Mouse (Mus musculus) MEL (cell line): ENCODE results near the gene Adgrg5. TPM values are rescaled to one million over a fixed set of nuclear protein-coding genes. Genes with fewer than 3 reads are reported as not detected.

Experiments used
- DNase-seq: peaks from one replicate; pipeline ENCODE4 v3.0.0; 2011; ENCODE audit warnings: low read depth, low spot score
- H3K27ac ChIP-seq: 2 replicates; pipeline ENCODE4 v1.5.1; 2012; ENCODE audit warnings: low read depth, mild to moderate bottlenecking, control low read depth, low read length, moderate library complexity; ENCODE audit not compliant: control insufficient read depth
- H3K27me3 ChIP-seq, 2 experiments: fragments of 150-350 bp in 1 of 2; sonication (generic) in 1 of 2; 2 replicates each; pipeline ENCODE4 v1.6.1; 2012; ENCODE audit warnings: low read length in 2 of 2, mild to moderate bottlenecking in 2 of 2, improper control_type of control experiment in 1 of 2, moderate library complexity in 1 of 2; ENCODE audit not compliant: insufficient read depth in 2 of 2, control insufficient read depth in 1 of 2
- H3K36me3 ChIP-seq, 2 experiments: 2 replicates each; pipeline ENCODE4 v1.6.1; 2012 to 2014; ENCODE audit warnings: low read length in 2 of 2, improper control_type of control experiment in 1 of 2, inconsistent platforms in 1 of 2, mild to moderate bottlenecking in 1 of 2; ENCODE audit not compliant: insufficient read depth in 2 of 2, control insufficient read depth in 1 of 2
- H3K4me1 ChIP-seq, 2 experiments: fragments of 150-350 bp in 1 of 2; sonication (generic) in 1 of 2; 2 replicates each; pipeline ENCODE4 v1.6.1; 2012; ENCODE audit warnings: low read length in 2 of 2, improper control_type of control experiment in 1 of 2, mild to moderate bottlenecking in 1 of 2; ENCODE audit not compliant: insufficient read depth in 2 of 2, control insufficient read depth in 1 of 2
- H3K4me3 ChIP-seq, 2 experiments: fragments of 150-350 bp in 1 of 2; sonication (generic) in 1 of 2; 2 replicates each; pipeline ENCODE4 v1.5.1; 2012; ENCODE audit warnings: low read depth in 2 of 2, low read length in 2 of 2, mild to moderate bottlenecking in 2 of 2, moderate library complexity in 2 of 2, control low read depth in 1 of 2, improper control_type of control experiment in 1 of 2; ENCODE audit not compliant: control insufficient read depth in 1 of 2, insufficient read depth in 1 of 2
- H3K79me2 ChIP-seq: 2 replicates; pipeline ENCODE4 v1.6.1; 2012; ENCODE audit warnings: mild to moderate bottlenecking, low read length, moderate library complexity; ENCODE audit not compliant: control insufficient read depth, poor library complexity, insufficient read depth
- H3K9ac ChIP-seq: 2 replicates; pipeline ENCODE4 v1.6.1; 2012; ENCODE audit warnings: low read depth, mild to moderate bottlenecking, control low read depth, low read length, moderate library complexity; ENCODE audit not compliant: control insufficient read depth, poor library complexity, severe bottlenecking
- H3K9me3 ChIP-seq: fragments of 150-350 bp; sonication (generic); replicated peaks from 2 replicates; pipeline ENCODE4 v1.6.1; 2012; ENCODE audit warnings: mild to moderate bottlenecking, low read length, improper control_type of control experiment, moderate library complexity; ENCODE audit not compliant: insufficient read depth
- ELF1 ChIP-seq: IDR thresholded peaks from 2 replicates; pipeline ENCODE4 v1.6.1; 2014; ENCODE audit warnings: low read depth, mild to moderate bottlenecking, inconsistent platforms, low read length, improper control_type of control experiment, moderate library complexity
- EP300 ChIP-seq, 2 experiments: IDR thresholded peaks; 2 replicates each; pipeline ENCODE4 v1.6.1; 2011; ENCODE audit warnings: improper control_type of control experiment in 2 of 2, low read length in 2 of 2, low read depth in 1 of 2, mild to moderate bottlenecking in 1 of 2
- ETS1 ChIP-seq: IDR thresholded peaks from 2 replicates; pipeline ENCODE4 v1.6.1; 2012; ENCODE audit warnings: low read depth, mild to moderate bottlenecking, inconsistent platforms, low read length, improper control_type of control experiment, moderate library complexity
- GATA1 ChIP-seq: IDR thresholded peaks from 2 replicates; pipeline ENCODE4 v1.6.1; 2011; ENCODE audit warnings: low read depth, low read length, improper control_type of control experiment
- HCFC1 ChIP-seq: IDR thresholded peaks from 2 replicates; pipeline ENCODE4 v1.6.1; 2012; ENCODE audit warnings: low read depth, mild to moderate bottlenecking, inconsistent platforms, low read length, improper control_type of control experiment, moderate library complexity
- MAX ChIP-seq: IDR thresholded peaks from 2 replicates; pipeline ENCODE4 v1.6.1; 2011; ENCODE audit warnings: low read length, improper control_type of control experiment
- MYB ChIP-seq: IDR thresholded peaks from 2 replicates; pipeline ENCODE4 v1.6.1; 2011; ENCODE audit warnings: mild to moderate bottlenecking, low read depth, low read length, improper control_type of control experiment
- NELFE ChIP-seq: IDR thresholded peaks from 2 replicates; pipeline ENCODE4 v1.6.1; 2011; ENCODE audit warnings: low read depth, low read length, improper control_type of control experiment
- NRF1 ChIP-seq: IDR thresholded peaks from 2 replicates; pipeline ENCODE4 v1.6.1; 2014; ENCODE audit warnings: low read depth, mild to moderate bottlenecking, inconsistent platforms, low read length, improper control_type of control experiment, moderate library complexity; ENCODE audit not compliant: poor library complexity, insufficient read depth, severe bottlenecking
- POLR2AphosphoS5 ChIP-seq: IDR thresholded peaks from 2 replicates; pipeline ENCODE4 v1.6.1; 2012; ENCODE audit warnings: low read depth, borderline replicate concordance, mild to moderate bottlenecking, inconsistent platforms, low read length, moderate library complexity, mixed read lengths
- RCOR1 ChIP-seq: IDR thresholded peaks from 2 replicates; pipeline ENCODE4 v1.6.1; 2012; ENCODE audit warnings: low read depth, mild to moderate bottlenecking, inconsistent platforms, low read length, improper control_type of control experiment
- SIN3A ChIP-seq: IDR thresholded peaks from 2 replicates; pipeline ENCODE4 v1.6.1; 2012; ENCODE audit warnings: low read length, improper control_type of control experiment, inconsistent platforms
- TBP ChIP-seq: IDR thresholded peaks from 2 replicates; pipeline ENCODE4 v1.8.0; 2011; ENCODE audit warnings: low read depth, low read length, improper control_type of control experiment
- UBTF ChIP-seq: IDR thresholded peaks from 2 replicates; pipeline ENCODE4 v1.6.1; 2012; ENCODE audit warnings: low read depth, mild to moderate bottlenecking, inconsistent platforms, low read length, improper control_type of control experiment, moderate library complexity, borderline replicate concordance; ENCODE audit not compliant: insufficient read depth
- USF2 ChIP-seq, 2 experiments: IDR thresholded peaks; 2 replicates each; pipeline ENCODE4 v1.6.1; 2011 to 2012; ENCODE audit warnings: improper control_type of control experiment in 2 of 2, low read length in 2 of 2, borderline replicate concordance in 1 of 2, inconsistent platforms in 1 of 2, low read depth in 1 of 2, mild to moderate bottlenecking in 1 of 2; ENCODE audit not compliant: insufficient read depth in 1 of 2
- ZKSCAN1 ChIP-seq: IDR thresholded peaks from 2 replicates; pipeline ENCODE4 v1.6.1; 2012; ENCODE audit warnings: low read depth, mild to moderate bottlenecking, inconsistent platforms, low read length, improper control_type of control experiment, moderate library complexity
- ZMIZ1 ChIP-seq: IDR thresholded peaks from 2 replicates; pipeline ENCODE4 v1.6.1; 2012; ENCODE audit warnings: low read depth, mild to moderate bottlenecking, inconsistent platforms, low read length, improper control_type of control experiment, moderate library complexity
- ZNF384 ChIP-seq: IDR thresholded peaks from 2 replicates; pipeline ENCODE4 v1.6.1; 2012; ENCODE audit warnings: low read depth, mild to moderate bottlenecking, inconsistent platforms, low read length, improper control_type of control experiment
- polyA plus RNA-seq, 2 experiments: library from polyadenylated mRNA; stranded (reverse) in 1 of 2; unstranded in 1 of 2; fragments of >175 nt in 1 of 2; fragments of >200 nt in 1 of 2; gene quantifications; 2 replicates each; pipeline versions ENCODE4 v1.2.1 to v1.2.4; 2012; ENCODE audit warnings: low replicate concordance in 2 of 2, low read depth in 1 of 2; ENCODE audit not compliant: insufficient read length in 2 of 2, insufficient read depth in 1 of 2, missing spikeins in 1 of 2
- total RNA-seq: library from RNA; depleted of rRNA; stranded (reverse); fragments of 300-350 nt; gene quantifications from 2 replicates; pipeline ENCODE4 v1.2.3, GENCODE M21; 2012

Adgrg5 gene
- total and polyA plus RNA-seq, 3 experiments, result 0.04 to 1.3 TPM; not detected in 1

- TF ChIP-seq MAX (no peak), TBP (no peak), EP300 (IDR thresholded peaks at IDR 0.05; ENCODE audit: low read depth in 1 of 2, low read length in 2 of 2) (no peak), ETS1 (no peak), ZKSCAN1 (no peak), POLR2AphosphoS5 (no peak), GATA1 (no peak), RCOR1 (no peak), NRF1 (no peak)
- Histone ChIP-seq H3K27ac (no peak overlapping the region), H3K4me1 (no peaks in the 10 kb centered on the region), H3K4me3 (no peak overlapping the region), H3K36me3 (no peaks in the 10 kb centered on the region), H3K27me3 (peaks cover 0 to 3% of the 10 kb centered on the region in 2 experiments; a peak in 1 of 4 replicates), H3K79me2 (no peaks in the 10 kb centered on the region), H3K9me3 (no peaks in the 10 kb centered on the region), H3K9ac (no peak overlapping the region)
- DNase-seq, result no peak
Measured at GRCm38 (mm10) chr8:94904450-94905175, 18.9 kb upstream of the Adgrg5 start.

GRCm38 (mm10) chr8:94907591-94908300, 15.7 kb upstream of the Adgrg5 start:
- Histone ChIP-seq H3K9me3 (no peaks in the 10 kb centered on the region), H3K4me3 (no peak overlapping the region), H3K27ac (no peak overlapping the region), H3K36me3 (no peaks in the 10 kb centered on the region), H3K27me3 (no peaks in the 10 kb centered on the region), H3K4me1 (no peaks in the 10 kb centered on the region), H3K9ac (no peak overlapping the region), H3K79me2 (no peaks in the 10 kb centered on the region)
- TF ChIP-seq ZKSCAN1 (no peak), HCFC1 (no peak), ZMIZ1 (no peak), NELFE (no peak), TBP (no peak), MAX (no peak), SIN3A (no peak), MYB (no peak), UBTF (no peak), USF2 (IDR thresholded peaks at IDR 0.05; ENCODE audit: borderline replicate concordance in 1 of 2, insufficient read depth in 1 of 2, low read depth in 1 of 2, low read length in 2 of 2) (no peak), ELF1 (no peak), ZNF384 (no peak)
- DNase-seq, result no peak
